Mouse (Mus musculus) urinary bladder, adult 18-20 months (tissue): ENCODE data around the gene Cnot1.
A peak's percentile ranks its signal among the peaks of the same experiment; 100 is the strongest.

Source experiments
- DNase-seq, 2 experiments: peaks; one replicate each; pipeline ENCODE4 v3.0.0; 2022; ENCODE audit warnings: low spot score in 2 of 2, mixed read lengths in 2 of 2

Cnot1 gene

DNA sequence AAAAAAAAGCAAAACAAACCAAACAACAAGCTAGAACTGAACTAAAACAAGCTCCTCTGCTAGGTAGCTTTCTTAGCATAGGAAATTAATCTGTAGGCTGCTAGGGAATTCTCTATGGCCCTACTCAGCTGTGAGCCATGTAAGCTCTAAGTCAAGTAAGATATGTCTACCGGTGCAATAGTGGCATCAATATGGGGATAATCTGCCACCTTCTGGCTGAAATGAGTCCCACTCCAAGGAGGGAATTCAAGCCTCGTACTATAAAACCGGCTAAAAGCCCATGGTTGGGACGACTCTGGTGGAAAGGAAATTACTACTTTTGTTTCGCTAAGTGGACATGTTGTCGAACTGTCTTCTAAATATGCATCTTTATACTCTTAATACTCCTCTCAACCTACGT lies 68.7 kb downstream of the Cnot1 start:
- no peak for DNase-seq

DNA sequence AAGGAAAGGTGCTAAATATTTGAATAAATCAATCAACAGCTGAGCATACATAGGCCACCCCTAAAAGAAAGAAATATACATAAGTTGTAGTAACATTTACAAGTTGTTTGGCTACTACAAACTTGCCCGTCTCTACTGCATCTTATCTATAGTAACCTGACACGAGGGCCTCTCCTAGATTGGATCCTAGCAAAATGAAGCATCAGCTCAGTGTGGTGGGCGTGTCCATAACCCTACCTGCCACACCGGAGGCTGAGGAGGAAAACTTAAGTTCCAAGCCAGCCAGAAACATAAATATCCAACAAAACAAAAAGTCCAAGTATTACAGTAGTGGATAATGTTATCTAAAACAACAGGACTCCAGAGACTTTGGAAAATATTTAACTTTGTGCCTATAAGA lies 79.6 kb downstream of the Cnot1 start:
- no peak for DNase-seq

DNA sequence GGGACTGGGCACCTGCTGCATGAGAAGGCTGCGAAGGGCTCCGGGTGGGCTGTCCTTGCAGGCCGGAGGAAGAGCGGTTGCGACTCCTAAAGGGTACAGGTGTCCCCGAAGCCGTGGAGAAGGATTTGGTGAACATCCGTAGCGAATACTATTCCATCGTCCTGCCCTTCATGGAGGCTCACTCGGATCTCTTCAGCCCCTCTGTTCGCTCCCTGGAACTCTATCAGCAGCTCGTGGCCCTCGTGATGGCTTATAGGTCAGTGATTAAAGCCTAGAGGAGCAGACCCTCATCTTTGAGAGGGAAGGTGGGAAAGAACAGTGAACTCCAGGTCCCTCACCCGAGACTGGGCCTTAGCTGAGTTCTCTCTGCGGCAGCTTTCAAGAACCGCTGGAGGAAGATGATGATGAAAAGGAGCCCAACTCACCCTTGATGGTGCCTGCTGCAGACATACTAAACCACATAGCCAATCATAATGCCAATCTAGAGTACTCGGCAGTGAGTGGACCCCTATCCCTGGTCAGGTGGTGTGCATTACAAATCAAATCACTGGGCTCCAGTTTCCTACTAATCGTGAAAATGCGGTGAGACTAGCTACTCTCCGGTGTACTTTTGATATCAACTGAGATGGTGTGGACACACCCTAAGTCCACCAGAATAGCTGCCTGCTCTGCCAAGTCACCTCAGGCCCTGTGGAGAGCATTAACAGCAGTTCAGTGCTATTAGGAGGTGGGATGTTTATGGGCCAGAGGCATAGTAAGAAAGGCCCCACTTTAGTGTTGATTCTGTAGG lies 90.5 kb downstream of the Cnot1 start:
- no peak for DNase-seq

DNA sequence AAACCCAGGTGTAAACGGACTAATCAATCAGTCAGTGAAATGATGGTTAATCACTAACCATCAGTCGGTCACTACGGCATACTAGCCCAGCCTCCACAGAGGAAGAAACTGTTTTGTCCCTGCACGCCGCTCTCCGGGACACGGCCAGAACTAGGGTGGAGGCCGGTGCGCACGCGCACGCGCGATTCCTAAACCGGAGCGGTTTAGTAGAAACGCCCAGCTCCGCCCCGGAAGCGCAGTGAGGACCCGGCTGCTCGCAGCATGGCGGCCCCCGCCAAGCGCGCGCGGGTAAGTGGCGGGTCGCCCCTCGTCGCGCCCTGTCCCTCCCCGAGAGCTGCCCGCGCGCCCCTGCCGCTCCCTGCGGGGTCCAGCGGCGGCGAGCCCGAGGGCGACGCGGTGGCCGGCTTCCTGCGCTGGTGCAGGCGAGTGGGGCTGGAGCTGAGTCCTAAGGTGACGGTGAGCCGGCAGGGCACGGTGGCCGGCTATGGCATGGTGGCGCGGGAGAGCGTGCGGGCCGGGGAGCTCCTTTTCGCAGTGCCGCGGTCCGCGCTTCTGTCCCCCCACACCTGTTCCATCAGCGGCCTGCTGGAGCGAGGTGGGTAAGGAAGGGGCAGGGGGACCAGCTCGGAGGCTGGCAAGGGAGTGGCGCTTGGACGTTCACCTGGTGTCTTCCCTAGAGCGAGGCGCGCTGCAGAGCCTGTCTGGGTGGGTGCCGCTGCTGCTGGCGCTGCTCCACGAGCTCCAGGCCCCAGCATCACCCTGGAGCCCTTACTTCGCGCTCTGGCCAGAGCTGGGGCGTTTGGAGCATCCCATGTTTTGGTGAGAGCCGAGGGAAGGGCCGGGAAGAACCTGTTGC lies 91.4 kb downstream of the Cnot1 start, which contains the start of gene Setd6:
Gene Setd6 (plus strand): TSS at position 206 of the 856 bp plus-strand sequence.
- DNase-seq = peak; percentile 77 to 87

DNA sequence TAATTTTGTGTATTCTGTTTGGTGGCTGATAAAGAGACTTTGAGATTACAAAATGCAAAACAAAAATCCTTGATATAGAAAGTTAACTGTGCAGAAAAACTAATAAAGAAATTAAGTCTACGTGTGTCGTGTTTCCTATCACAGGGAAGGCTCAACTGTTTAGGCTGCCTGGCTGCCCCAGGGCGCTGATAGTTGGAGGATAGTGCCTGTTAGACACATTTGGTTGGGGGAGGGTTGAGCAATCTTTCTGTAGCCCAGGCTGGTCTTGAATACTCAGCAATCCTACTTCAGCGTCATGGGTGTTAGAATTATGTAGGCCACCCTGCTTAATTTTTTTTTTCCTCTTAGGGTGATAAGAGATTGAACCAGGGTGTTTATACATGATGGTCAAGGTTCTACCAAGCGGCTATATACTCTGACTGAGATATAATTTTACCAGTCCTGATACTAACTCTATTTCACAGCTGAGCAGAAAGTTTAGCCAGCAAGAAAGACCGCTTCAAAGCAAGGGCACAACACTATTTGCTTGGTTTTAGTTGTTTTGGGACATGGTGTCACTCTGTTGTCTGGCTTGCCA lies 92.3 kb downstream of the Cnot1 start:
- DNase-seq = no peak

DNA sequence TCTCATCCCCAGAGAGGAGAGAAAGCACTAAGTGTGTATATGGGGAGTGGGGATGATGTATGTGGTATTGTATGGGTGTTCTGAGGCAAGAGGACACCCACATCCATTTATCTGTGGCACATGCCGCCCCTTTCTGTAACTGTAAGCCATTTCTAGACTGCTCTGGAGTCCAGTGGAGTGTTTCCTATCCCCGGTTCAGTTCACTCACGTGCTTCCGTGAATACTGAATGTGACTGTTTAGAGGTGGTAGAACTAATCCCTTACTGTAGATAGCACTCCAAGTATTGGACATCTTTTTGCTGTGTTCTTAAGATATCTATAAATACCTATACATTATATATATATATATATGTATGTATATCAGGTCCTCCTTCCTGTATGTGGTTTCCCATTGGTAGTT lies 92.9 kb downstream of the Cnot1 start:
- DNase-seq = no peak

DNA sequence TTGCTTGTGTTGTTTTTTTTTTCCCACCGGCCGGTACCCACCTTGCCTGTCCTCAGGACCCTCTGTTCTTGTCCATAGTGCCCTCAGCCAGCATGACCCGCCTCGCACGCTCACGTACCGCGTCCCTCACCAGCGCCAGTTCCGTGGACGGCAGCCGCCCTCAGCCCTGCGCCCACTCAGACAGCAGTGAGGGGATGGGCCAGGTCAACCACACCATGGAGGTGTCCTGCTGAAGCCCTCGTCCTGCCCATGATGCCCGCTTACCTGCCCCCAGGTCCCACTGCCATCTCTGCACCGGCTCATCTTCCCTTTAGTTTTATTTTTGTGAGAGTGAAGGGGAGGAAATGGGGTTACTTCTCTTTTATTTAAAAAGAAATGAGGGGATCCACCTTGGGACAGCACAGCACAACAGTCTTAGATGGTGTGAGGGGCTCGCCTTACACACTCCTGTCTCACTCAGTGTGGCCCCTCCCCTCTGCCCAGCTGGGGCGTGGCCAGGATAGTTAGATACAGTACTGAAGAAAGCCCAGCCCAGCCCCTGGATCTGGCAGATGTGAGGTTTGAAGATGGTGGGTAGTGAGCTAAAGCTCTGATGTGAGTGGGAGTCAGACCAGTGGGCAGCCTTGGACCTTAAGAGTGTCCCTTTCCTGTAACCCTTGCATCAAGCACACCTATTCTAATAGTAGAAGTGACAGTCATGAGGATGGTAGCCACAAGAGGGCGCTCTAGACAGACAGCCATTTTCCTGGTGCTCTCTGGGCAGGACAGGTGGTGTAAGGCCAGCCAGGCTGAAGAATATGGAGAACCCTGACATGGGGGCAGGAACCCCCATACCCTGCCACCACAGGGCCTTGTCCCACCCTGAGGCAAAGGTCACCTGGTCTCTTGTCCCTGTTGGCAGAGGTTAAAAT lies 93.9 kb downstream of the Cnot1 start:
- peak in 1 of 2 experiments; percentile 45 for DNase-seq

- no peak for DNase-seq
Observed at GRCm38 (mm10) chr8:95712395-95712794, 94.9 kb downstream of the Cnot1 start.

GRCm38 (mm10) chr8:95711029-95711428 lies 96.2 kb downstream of the Cnot1 start:
- DNase-seq = no peak

DNA sequence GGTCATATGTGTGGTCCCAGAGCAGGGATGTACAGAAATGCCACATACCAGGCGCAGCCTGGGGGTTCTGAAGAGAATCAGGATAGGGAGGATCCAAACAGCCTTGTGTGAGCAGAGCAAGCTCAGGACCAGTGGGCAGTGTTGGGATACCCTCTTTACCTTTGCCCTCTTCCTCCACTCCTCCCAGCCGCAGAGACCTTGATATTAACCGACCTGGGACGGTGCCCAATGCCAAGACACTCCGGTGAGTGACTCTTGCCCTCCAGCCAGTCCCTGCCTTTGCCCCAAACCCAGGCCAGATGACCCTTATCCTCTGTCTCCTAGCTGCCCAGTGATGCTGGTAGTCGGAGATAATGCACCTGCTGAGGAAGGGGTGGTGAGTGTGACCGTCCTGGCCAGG lies 97.7 kb downstream of the Cnot1 start:
- no peak for DNase-seq

GRCm38 (mm10) chr8:95704538-95704937 lies 102.7 kb downstream of the Cnot1 start:
- DNase-seq = no peak

- no peak for DNase-seq
Observed at GRCm38 (mm10) chr8:95703461-95704260, 103.6 kb downstream of the Cnot1 start.

DNA sequence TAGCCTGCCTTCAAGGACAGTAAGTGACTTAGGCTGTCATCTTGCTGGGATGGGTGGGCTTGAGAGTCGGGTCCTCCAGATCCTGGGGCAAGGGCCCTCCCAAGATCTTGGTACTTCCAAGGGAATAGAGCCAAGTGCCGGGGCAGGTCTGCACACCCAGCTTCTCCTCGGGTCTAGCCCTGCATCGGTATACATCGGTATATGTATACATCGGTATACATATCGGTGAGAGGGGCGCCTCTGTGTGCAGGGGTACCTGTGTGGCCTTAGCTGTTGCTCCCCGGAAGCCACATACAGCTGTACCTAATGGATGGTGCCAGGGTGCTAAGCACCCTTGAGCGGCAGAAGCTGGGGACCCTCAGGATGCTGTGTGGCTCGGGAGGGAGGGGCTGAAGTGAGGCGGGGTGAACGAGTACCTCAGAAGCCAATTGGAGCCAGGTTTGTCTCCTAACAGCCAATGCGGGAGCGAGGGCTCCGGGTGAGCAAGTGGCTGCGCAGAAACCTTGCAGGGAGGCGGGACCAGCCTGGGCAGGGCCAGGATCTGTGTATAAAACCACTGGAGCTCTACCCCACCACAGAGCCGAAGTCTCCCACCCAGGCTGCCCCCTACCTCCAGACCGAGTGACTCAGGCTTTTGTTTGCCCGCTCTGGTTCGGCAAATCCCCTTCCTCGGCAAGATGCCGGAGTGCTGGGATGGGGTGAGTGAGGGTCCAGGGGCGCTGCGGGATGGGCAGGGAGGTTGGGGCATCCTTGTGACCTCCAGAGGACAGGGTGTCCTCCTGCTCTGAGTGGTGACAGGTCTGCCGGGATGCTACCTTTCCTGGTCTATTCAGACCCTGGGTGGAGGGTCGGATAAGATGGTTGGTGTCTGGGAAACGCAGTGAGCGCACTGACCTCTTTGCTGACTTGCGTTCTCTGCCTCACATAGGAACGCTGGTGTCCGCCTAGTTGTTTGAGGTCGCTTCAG lies 104.5 kb downstream of the Cnot1 start:
- peak; percentile 55 to 65 for DNase-seq

DNA sequence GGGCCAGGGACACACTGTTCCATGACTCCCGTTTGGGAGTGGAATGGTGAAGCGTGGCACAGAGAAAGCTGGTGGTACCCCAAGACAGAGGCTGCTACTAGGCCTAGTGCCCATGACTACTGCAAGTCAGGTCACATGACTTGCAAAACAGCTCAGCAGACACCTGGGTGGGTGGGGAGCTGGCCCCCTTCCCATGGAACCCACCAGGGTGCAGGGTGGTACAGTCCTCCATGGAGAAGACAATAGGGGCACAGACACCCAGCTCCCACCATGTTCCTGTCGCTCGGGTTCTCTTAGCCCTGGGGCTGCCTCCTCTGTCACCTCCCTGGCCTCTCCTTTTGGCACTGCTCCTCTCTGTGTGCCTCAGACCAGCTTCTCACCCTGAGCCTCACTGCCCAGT lies 105.5 kb downstream of the Cnot1 start:
- no peak for DNase-seq

DNA sequence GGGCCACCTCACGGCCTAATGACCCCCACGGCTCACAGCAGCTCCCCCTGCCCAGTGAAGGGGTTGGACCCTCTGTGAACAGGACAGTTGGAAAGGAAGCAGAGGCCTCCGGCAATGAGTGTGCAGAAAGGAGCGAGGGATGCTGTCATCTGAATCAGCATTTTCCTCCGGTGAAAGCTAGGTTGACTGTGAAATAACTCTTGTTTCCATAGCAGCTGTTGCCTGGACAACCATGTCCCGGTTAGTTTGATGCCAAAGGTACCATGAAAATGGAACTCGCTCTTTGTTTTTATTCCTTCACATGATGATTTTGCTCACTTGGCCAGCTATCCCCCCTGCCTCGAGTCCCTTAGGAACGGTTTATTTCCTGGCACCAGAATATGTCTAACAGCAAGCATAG lies 107.0 kb downstream of the Cnot1 start:
- DNase-seq = no peak

- DNase-seq = no peak
Observed at GRCm38 (mm10) chr8:95698179-95698578, 109.1 kb downstream of the Cnot1 start.

- DNase-seq = peak; percentile 43 to 71
Observed at GRCm38 (mm10) chr8:95697128-95697527, 110.1 kb downstream of the Cnot1 start.

- no peak for DNase-seq
Observed at GRCm38 (mm10) chr8:95696661-95697060, 110.6 kb downstream of the Cnot1 start.

DNA sequence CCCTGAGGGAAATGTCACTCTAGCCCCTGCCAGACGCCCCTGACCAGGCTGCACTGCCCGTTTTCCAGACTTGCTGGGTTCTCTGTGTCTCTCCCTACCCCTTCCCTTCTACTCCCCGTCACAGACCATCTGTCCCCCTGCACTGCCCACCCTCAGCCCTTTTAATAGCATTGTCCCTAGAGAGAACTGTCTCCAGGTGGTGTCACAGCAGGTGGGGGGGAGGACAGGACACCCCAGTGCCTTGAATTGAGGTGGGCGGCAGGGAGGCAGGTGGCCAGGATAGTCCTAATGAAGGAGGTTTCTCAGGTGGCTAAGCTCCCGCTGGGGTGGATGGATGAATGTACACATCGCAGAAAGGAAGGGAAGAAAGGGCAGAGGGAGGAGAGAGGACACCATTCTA lies 112.6 kb downstream of the Cnot1 start:
- no peak for DNase-seq
